Mouse (Mus musculus) forebrain, postnatal 0 days (tissue): ENCODE data around the gene Nf1. TPM values are rescaled to one million over a fixed set of nuclear protein-coding genes. Genes with fewer than 3 reads are reported as not detected.

ENCODE experiments used
- ATAC-seq: fragments of 200-750 bp; cut with Nextera tagmentation; 2 replicates; pipeline ENCODE4 v1.8.0; 2017; ENCODE audit warnings: mild to moderate bottlenecking, moderate library complexity
- DNase-seq: peaks from one replicate; pipeline ENCODE4 v3.0.0-alpha.2; 2015
- H3K27ac ChIP-seq: fragments of 300-500 bp; sonication (generic); 2 replicates; pipeline ENCODE4 v1.5.1; 2014; ENCODE audit warnings: low read depth, mild to moderate bottlenecking, antibody characterized with exemption, low read length, moderate library complexity, mixed read lengths
- H3K27me3 ChIP-seq: fragments of 300-500 bp; sonication (generic); 2 replicates; pipeline ENCODE4 v1.6.1; 2014; ENCODE audit warnings: mild to moderate bottlenecking, low read length, mixed read lengths; ENCODE audit not compliant: insufficient read depth
- H3K36me3 ChIP-seq: fragments of 300-500 bp; sonication (generic); 2 replicates; pipeline ENCODE4 v1.6.1; 2014; ENCODE audit warnings: mild to moderate bottlenecking, moderate library complexity; ENCODE audit not compliant: insufficient read depth
- H3K4me1 ChIP-seq: fragments of 300-500 bp; sonication (generic); 2 replicates; pipeline ENCODE4 v1.6.1; 2014; ENCODE audit warnings: antibody characterized with exemption; ENCODE audit not compliant: insufficient read depth
- H3K4me2 ChIP-seq: fragments of 300-500 bp; sonication (generic); 2 replicates; pipeline ENCODE4 v1.6.1; 2014; ENCODE audit warnings: low read depth, mild to moderate bottlenecking, moderate library complexity
- H3K4me3 ChIP-seq: fragments of 300-500 bp; sonication (generic); 2 replicates; pipeline ENCODE4 v1.5.1; 2014; ENCODE audit warnings: low read depth, low read length, mixed read lengths
- H3K9ac ChIP-seq: fragments of 300-500 bp; sonication (generic); 2 replicates; pipeline ENCODE4 v1.6.1; 2014; ENCODE audit warnings: mild to moderate bottlenecking
- H3K9me3 ChIP-seq: fragments of 300-500 bp; sonication (generic); 2 replicates; pipeline ENCODE4 v1.6.1; 2016; ENCODE audit warnings: low read length
- CTCF ChIP-seq: sonication (generic); IDR thresholded peaks from 2 replicates; pipeline ENCODE4 v1.5.1; 2016; ENCODE audit warnings: antibody characterized with exemption, control low read depth, low read depth
- WGBS: fragments of 180-500 bp; shearing (Covaris S2); extraction: QIAGEN DNeasy Blood & Tissue Kit; methylation state at CpG from one replicate; pipeline ENCODE4 v1.1.7; 2014; 5-methylcytosine and 5-hydroxymethylcytosine counted together
- polyA plus RNA-seq: library from polyadenylated mRNA; unstranded; fragments of >200 nt; fragmentation: Nextera tagmentation; extraction: Ambion mirVana; gene quantifications from 2 replicates; pipeline ENCODE4 v1.2.1, GENCODE M21; 2015
- total RNA-seq: library from RNA; depleted of rRNA; stranded (reverse); fragments of >200 nt; gene quantifications from 2 replicates; pipeline ENCODE4 v1.2.3, GENCODE M21; 2014

Nf1 gene
- total and polyA plus RNA-seq, 2 experiments from 2014 or later: 5.5 to 72.6 TPM

DNA sequence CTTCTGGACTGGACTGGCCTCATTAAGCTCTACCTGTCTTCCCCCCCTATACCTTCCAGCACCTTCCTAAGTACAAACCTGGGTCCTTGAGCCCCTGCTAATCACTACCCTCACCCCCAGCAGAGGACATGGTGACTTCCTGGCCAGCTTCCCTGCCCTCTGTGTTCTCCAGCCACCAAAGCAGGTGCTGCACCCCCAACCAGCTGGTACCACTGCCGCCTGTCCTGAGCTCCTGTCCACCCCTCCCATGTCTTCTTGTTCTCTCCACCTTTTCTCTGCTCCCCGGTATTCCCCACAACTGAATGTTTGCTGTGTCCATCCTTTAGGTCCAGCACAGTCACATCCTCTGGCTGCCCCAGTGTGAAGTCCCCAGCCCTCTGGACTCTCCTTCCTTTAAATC, 271.0 kb downstream of the Nf1 start:
- TF ChIP-seq CTCF: no peak
- Histone ChIP-seq H3K4me2 (no peak overlapping the region), H3K27ac (no peak overlapping the region), H3K9ac (0 out of 2 replicates have a peak overlapping the region, but pooled peaks have one; percentile 28), H3K36me3 (0 out of 2 replicates have a peak, but pooled peaks cover 4% of the 10 kb centered on the region), H3K4me1 (peaks cover 6% of the 10 kb centered on the region; the same call in 1 of the 2 replicates), H3K27me3 (no peaks in the 10 kb centered on the region), H3K9me3 (no peaks in the 10 kb centered on the region), H3K4me3 (no peak overlapping the region)
- WGBS: 38% methylated on average over 2 of the region's 2 CpGs
- no peak for ATAC-seq
- no peak for DNase-seq

DNA sequence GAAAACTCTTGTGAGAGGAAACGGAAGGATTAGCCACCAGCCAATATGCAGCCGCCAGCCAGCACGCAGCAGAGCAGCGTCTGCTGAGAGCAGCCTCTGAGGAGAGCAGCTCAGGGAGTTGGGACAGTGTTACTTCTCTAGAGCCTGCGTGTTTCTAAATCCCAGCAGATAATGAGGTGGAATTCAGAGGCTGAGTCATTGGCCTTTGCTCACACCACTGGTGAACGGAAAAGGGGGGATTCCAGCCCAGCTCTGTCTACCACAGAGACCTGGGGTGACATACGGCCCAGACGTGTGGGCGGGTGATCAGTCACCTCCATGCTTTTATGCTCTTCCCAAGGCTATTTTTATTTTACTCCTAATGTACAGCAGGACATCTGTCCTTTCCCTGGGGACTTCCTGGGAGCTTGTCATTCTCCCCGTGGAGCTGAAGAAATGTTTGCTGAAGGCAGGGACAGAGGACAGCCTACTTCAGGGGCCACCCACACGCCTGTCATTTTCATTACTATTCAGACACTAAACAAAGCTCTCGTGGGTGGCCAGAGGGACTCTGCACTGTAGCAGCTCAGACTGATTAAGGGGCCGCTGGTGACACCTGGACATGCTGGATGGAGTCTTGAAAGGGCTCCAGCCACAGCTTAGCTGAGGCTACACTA, 271.6 kb downstream of the Nf1 start:
- 15% methylated on average over 13 of the region's 13 CpGs for WGBS
- peaks cover 6% of the 10 kb centered on the region; the same call in 1 of the 2 replicates for H3K4me1 ChIP-seq
- H3K4me2 ChIP-seq: no peak overlapping the region
- H3K9me3 ChIP-seq: no peaks in the 10 kb centered on the region
- DNase-seq (peak; percentile 64), ATAC-seq (peak; percentile 83)
- 0 out of 2 replicates have a peak overlapping the region, but pooled peaks have one; percentile 28 for H3K9ac ChIP-seq
- 0 out of 2 replicates have a peak, but pooled peaks cover 4% of the 10 kb centered on the region for H3K36me3 ChIP-seq
- H3K4me3 ChIP-seq: no peak overlapping the region
- no peak for TF ChIP-seq CTCF
- H3K27me3 ChIP-seq: no peaks in the 10 kb centered on the region
- 0 out of 2 replicates have a peak overlapping the region, but pooled peaks have one; percentile 29 for H3K27ac ChIP-seq

DNA sequence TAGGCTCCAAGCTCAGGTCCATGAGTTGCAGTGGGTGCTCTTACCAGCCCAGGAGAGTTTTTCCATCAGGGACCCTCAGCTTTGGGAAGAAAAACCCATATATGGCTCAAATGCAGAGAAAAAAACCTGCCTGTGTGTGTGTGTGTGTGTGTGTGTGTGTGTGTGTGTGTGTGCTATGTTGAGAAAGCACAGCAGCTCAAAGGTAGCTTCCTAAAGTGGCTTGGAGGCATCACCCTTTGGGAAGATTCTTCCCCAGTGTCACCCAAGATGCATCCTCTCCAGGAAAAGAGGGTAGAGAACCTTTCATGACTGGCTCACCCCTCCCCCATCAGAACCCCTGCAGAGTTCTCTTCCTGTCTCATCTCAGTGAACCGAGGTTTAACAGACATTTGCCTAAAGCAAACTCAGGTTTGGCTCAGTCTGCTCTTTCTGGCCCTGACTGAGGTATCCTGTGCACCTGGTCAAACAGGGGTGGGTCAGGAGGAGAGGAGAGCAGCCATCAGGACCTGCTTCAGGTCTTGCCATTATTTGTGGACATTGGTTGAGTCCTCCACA, 272.6 kb downstream of the Nf1 start:
- DNase-seq: no peak
- Histone ChIP-seq H3K9me3 (no peaks in the 10 kb centered on the region), H3K4me1 (peaks cover 6% of the 10 kb centered on the region; the same call in 1 of the 2 replicates), H3K9ac (no peak overlapping the region), H3K27me3 (no peaks in the 10 kb centered on the region), H3K36me3 (0 out of 2 replicates have a peak, but pooled peaks cover 3% of the 10 kb centered on the region), H3K27ac (no peak overlapping the region), H3K4me2 (no peak overlapping the region), H3K4me3 (no peak overlapping the region)
- 26% methylated on average over 1 of the region's 1 CpGs for WGBS
- ATAC-seq: no peak
- no peak for TF ChIP-seq CTCF

DNA sequence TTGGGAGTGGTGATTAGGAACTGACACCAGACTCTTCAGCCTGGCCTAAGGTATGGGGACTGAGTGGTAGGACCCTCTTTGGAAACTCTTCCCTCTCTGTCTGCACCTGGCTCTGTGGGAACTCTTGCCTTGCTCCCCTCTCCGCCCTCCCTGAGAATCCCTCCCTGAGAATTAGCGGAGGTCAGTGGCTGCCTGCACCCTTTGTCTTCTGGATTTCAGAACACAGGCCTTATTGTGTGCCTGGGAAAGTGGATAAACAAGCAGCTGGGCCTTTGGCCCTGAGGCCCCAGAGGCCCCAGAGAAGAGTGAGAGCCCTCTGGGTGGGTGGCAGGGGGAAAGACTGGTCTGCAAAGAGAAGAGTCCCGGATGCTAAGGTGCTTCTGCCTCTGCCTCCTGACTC, 273.6 kb downstream of the Nf1 start:
- WGBS: 19% methylated on average over 3 of the region's 3 CpGs
- 0 out of 2 replicates have a peak, but pooled peaks cover 3% of the 10 kb centered on the region for H3K36me3 ChIP-seq
- no peak for ATAC-seq
- TF ChIP-seq CTCF: no peak
- DNase-seq: no peak
- no peaks in the 10 kb centered on the region for H3K9me3 ChIP-seq
- no peak overlapping the region for H3K4me3 ChIP-seq
- H3K9ac ChIP-seq: no peak overlapping the region
- H3K4me2 ChIP-seq: no peak overlapping the region
- no peaks in the 10 kb centered on the region for H3K27me3 ChIP-seq
- H3K27ac ChIP-seq: no peak overlapping the region
- H3K4me1 ChIP-seq: peaks cover 6% of the 10 kb centered on the region; the same call in 1 of the 2 replicates

DNA sequence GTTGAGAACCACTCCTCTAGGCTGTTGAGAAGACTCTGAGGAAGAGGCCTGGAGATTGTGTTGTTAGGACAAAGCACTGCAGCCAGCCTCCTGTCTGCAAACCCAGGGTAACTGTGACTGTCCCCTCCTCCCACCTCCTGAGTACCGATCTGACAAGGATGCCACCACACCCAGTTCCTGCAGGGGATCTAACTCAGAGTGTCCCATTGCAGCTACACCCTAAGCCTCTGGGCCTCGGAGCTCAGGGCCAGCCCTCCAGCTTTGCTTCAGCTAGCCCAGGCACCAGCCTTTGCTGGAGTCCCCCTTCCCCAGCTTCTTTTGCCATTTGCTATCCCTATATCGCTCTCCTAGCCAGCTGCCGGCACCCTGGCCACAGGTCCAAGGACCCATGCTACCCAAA, 274.2 kb downstream of the Nf1 start:
- no peak for TF ChIP-seq CTCF
- no peak overlapping the region for H3K4me2 ChIP-seq
- H3K9ac ChIP-seq: no peak overlapping the region
- no peak overlapping the region for H3K4me3 ChIP-seq
- DNase-seq: no peak
- no peak overlapping the region for H3K27ac ChIP-seq
- WGBS: 55% methylated on average over 4 of the region's 4 CpGs
- H3K36me3 ChIP-seq: 0 out of 2 replicates have a peak, but pooled peaks cover 3% of the 10 kb centered on the region
- H3K4me1 ChIP-seq: peaks cover 6% of the 10 kb centered on the region; the same call in 1 of the 2 replicates
- H3K9me3 ChIP-seq: no peaks in the 10 kb centered on the region
- H3K27me3 ChIP-seq: no peaks in the 10 kb centered on the region
- no peak for ATAC-seq

DNA sequence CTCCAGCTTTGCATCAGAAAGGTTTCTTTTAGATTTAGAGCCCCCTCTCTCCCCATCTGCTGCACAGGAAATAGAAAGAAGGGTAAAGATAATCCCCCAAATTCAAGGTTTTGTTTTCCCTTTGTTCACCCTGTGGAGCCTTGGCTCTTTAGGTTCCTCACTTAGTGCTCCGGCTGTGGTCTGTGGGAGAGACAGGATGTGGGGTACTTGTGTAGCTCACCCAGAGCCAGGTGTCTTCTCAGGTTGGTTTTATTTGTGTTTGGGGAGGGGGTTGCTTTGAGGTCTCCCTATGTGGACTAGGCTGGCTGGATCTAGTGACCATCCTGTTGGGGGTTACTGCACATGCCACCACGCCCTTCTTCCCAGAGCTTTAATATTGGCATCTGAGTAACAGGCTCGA, 275.4 kb downstream of the Nf1 start:
- 0 out of 2 replicates have a peak, but pooled peaks cover 3% of the 10 kb centered on the region for H3K36me3 ChIP-seq
- TF ChIP-seq CTCF: no peak
- ATAC-seq (no peak), DNase-seq (no peak)
- no peak overlapping the region for H3K27ac ChIP-seq
- no peak overlapping the region for H3K4me3 ChIP-seq
- H3K4me1 ChIP-seq: peaks cover 6% of the 10 kb centered on the region; the same call in 1 of the 2 replicates
- H3K4me2 ChIP-seq: no peak overlapping the region
- WGBS: 89% methylated on average over 3 of the region's 3 CpGs
- no peaks in the 10 kb centered on the region for H3K9me3 ChIP-seq
- no peak overlapping the region for H3K9ac ChIP-seq
- H3K27me3 ChIP-seq: no peaks in the 10 kb centered on the region

DNA sequence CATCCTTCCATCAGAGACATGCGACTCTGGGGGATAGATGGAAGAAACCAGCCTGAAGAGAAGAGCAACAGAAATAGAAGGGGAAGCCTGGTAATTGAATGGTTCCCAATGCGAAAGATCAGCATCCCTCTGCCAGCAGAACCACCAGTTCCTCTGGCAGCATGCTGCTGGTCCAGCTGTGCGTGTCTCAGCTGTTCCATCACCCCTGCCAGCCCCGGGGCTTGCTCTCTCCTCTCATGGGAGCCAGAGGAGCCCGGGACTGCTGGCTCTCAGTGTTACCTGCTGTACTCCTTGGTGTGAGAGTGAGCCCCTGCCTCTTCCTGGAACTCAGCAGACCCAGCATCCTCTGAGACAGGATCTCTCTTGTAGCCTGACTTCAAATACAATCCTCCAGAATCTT, 276.4 kb downstream of the Nf1 start:
- no peak overlapping the region for H3K4me3 ChIP-seq
- H3K4me2 ChIP-seq: no peak overlapping the region
- 62% methylated on average over 5 of the region's 5 CpGs for WGBS
- H3K27me3 ChIP-seq: no peaks in the 10 kb centered on the region
- H3K27ac ChIP-seq: no peak overlapping the region
- no peaks in the 10 kb centered on the region for H3K9me3 ChIP-seq
- DNase-seq (no peak), ATAC-seq (no peak)
- peaks cover 9% of the 10 kb centered on the region; the same call in 1 of the 2 replicates for H3K36me3 ChIP-seq
- TF ChIP-seq CTCF: no peak
- H3K9ac ChIP-seq: no peak overlapping the region
- no peaks in the 10 kb centered on the region; the same call in 1 of the 2 replicates for H3K4me1 ChIP-seq
